Mouse (Mus musculus) kidney, adult 18-20 months (tissue): Measurements from ENCODE around the gene Fam110a.

Experiments
- DNase-seq: peaks from one replicate; pipeline ENCODE4 v3.0.0; 2021

Gene Fam110a

DNA sequence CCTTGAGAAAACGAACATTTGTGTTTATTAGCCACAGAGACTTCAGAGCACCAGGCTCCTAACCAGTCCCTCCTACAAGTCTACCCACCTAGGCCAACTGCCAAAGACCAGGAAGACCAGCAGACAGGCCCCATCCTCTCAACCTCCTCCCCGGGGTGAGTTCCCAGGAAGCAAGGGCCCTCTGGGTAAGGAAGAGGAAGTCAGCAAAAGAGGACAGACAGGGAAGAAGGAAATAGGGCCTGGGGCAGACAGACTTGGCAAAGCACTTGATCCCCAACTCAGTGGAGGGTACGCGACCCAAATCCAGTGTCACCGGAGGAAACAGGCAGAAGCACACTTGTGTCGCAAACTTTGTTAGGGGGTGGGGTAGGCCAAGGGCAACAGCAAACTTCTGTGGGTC, 10.6 kb downstream of the Fam110a start:
- DNase-seq, result peak; percentile 27

- no peak for DNase-seq
These were observed 11.0 kb downstream of the Fam110a start for GRCm38 (mm10) chr2:151968986-151969385.

- peak; percentile 39 for DNase-seq
These were observed 11.6 kb downstream of the Fam110a start for GRCm38 (mm10) chr2:151968451-151968850.

- DNase-seq, result no peak
These were observed 12.2 kb downstream of the Fam110a start for GRCm38 (mm10) chr2:151967792-151968191.

DNA sequence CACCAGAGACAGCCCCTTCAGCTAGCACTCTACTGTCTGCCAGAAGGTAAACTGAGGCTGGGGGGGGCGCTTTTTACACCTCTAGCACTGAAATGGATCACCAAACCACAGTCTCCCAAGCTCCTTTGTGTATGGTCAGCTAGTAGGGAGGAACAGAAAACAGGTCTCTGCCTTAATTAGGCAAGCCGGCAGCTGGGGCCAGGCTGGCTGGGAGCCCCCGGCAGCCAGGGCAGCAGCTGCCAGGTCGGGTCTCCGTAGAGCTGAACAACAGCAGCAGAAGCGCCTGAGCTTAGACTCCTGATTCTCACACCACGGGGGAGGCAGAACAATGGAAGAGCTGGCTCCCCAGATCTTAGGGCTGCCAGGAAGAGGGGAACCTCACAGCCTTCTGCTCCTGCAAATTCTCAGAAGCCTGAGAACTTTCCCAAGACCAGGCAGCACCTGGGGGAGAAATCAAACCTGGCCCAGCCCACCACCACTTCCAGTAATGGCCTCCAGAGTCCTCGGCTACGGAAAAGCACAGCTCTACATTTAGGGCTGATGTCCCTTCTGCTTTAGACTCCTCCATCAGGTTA, 12.8 kb downstream of the Fam110a start:
- no peak for DNase-seq

- DNase-seq, result no peak
These were observed 16.0 kb downstream of the Fam110a start for GRCm38 (mm10) chr2:151964052-151964451.

- no peak for DNase-seq
These were observed 16.7 kb downstream of the Fam110a start for GRCm38 (mm10) chr2:151963319-151963718.

DNA sequence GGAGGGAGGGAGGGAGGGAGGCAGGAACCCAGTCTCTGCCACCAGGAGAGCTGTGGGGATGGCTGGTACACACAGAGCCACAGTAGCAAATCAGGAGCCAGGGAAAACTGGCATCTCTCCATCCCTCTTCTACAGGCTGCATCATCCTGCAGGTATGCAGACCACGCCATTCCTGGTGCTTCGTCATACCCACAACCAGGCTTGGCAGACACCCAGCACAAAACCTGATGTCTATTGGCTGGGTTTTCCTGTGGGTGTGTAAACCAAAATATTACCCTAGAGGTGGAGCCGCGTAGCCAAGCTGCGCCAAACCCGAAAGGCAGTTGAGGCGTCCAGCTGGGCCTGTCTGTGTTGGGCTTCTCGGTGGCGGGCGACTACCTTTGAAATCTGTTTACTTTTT, 17.5 kb downstream of the Fam110a start:
- peak; percentile 66 for DNase-seq

- DNase-seq, result no peak
These were observed 18.5 kb downstream of the Fam110a start for GRCm38 (mm10) chr2:151961284-151962196.

GRCm38 (mm10) chr2:151959274-151959673, 20.7 kb downstream of the Fam110a start:
- no peak for DNase-seq

- no peak for DNase-seq
These were observed 23.4 kb downstream of the Fam110a start for GRCm38 (mm10) chr2:151956500-151957137.

GRCm38 (mm10) chr2:151953665-151954064, 26.4 kb downstream of the Fam110a start:
- no peak for DNase-seq

GRCm38 (mm10) chr2:151949082-151949774, 30.8 kb downstream of the Fam110a start:
- DNase-seq, result no peak

DNA sequence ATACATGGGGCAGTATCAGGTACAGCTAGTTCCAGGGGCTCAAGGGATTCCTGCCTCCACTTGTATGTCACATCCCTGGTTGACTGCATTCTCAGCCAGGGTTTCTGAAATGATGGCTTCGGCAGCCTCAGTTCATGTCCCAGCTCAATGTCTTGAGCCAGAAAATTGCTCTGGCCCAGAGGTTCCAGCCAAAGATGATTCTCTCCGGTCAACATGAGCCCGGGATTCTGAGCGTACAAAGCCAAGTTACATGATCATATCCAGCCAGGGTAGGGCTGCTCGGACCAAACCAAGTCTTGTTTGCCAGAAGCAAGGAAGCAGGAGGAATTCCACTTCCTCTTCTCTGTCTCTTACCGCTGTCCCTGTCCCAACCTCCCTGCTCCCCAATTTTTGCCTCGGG, 31.7 kb downstream of the Fam110a start:
- DNase-seq, result no peak

GRCm38 (mm10) chr2:151947617-151948016, 32.4 kb downstream of the Fam110a start:
- DNase-seq, result no peak

DNA sequence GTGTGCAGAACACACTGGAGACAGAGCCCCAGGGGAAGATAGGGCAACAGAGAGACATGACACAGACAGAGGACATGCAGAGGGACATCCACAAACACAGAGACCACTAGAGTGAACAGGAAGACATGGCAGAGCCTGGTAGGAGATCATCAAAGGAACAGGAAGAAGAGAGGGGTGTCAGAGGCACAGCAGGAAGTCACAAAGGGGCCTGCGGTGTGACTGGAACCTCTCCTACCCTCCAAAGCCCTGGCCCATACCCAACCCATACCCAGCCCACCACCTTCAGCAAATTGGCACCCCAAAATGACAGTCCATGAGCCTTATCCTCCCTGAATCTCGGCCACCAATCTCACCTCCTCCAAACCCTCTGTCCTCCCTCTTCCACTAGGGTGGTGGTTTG, 35.9 kb downstream of the Fam110a start:
- no peak for DNase-seq

DNA sequence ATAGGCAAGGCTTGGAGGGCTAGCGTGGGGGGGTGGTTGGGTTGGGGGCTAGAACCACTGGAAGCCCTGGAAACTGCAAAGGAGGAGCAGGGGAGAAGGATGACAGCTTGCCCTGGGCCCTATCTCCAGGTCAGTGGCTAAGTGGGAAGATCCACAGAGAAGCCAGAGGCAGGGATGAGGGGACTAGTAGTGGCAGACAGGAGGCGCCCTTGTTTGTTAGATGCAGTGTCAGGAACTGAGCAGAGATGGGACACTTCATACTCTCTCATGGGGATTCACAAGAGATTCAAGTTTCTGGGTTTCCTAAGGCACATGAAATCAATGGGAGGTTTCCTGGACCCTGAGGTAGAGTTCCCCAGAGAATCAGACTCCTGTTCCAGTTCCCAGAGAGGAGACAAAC, 38.8 kb downstream of the Fam110a start:
- DNase-seq, result peak; percentile 68

- no peak for DNase-seq
These were observed 40.2 kb downstream of the Fam110a start for GRCm38 (mm10) chr2:151939651-151940420.

DNA sequence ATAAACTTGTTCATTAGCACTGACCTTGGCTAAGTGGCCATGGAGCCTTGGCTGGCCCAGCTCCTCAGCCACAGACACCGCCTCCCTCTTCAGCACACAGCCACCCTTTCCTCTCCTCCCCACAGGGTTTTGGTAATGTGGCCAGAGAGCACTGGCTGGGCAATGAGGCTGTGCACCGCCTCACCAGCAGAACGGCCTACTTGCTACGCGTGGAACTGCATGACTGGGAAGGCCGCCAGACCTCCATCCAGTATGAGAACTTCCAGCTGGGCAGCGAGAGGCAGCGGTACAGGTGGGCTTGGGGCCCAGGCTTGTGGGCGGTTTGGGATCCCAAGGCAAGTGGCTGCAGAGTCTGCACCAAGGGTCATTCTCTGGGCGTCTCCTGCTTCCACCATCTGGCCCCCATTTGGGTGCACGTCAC, 41.2 kb downstream of the Fam110a start:
- DNase-seq, result no peak

DNA sequence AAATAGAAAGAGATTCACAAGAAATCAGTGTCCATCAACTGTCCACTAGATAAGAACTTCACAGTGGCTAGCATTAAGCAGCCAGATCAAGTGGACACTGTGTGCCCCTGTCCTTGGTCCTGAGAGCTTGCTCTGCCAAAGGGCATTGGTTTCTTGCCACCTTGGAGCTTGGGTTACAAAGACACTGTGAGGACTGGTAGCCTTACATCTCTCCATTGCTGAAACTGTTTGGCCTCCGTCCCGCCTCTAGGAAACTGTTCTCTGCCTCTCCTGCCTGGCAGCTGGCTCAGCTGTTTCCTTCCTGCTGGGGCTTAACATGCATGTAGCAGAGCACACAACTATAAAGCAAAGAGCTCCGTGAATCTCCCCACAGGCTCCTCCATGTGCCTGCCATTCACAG, 42.1 kb downstream of the Fam110a start:
- no peak for DNase-seq

DNA sequence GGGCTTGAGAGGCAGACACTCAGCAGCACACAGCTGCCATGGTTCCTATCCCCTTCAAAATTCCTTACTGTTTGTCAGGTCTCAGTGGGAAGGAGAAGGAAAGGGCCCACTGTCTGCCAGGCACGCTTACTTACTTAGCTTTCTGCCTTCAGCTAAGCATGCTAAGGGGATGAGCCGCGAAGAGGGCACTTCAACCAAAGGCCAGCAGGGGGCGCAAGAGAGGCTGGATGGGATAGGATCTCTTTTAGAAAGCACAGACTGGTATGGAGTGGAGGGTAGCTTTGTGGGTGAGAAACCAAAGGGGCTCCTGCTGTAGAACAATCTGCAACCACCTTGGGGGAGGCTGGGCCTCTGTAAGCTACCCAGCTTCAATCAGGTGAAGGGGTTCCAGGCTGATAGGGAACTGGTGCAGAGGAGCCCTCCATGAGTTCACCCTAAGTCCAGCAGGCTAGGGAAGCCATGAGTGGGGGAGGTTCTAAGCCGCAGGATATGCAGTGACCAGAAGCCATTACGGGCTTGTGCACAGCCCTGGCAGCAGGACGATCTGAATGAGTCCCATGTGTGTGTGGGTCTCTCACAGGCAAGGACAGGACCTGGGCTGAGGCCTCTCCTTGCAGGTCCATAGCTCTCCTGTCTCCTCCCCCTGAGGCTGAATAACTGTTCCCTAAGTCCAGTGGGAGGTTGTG, 49.5 kb downstream of the Fam110a start:
- peak; percentile 87 for DNase-seq

GRCm38 (mm10) chr2:151927103-151927502, 52.9 kb downstream of the Fam110a start:
- DNase-seq, result no peak
